In genomic region chr2:166030256-166030995, GRCm38 (mm10) we compare ENCODE assay signal across 8 mouse cellular contexts. TPM values are rescaled to one million over a fixed set of nuclear protein-coding genes. Genes with fewer than 3 reads are reported as not detected.
DNase-seq lines count a peak whose midpoint lies in the region; ATAC-seq and TF ChIP-seq lines count a peak whose summit lies in the region.

No protein-coding gene starts in this region.

- peak; percentile 38 for DNase-seq in 3134 (ENCODE audit: extremely low read depth, insufficient read length, low spot score)
- peak; percentile 27 for DNase-seq in thymus, postnatal 25 days
- no peak for DNase-seq in cerebellum, postnatal 14 days
- no peak for DNase-seq in layer of hippocampus, postnatal 10 days (ENCODE audit: low spot score in 2 of 2)

- no peak overlapping the region for H3K4me3 ChIP-seq in forebrain, embryonic 13.5 days
- H3K4me3 ChIP-seq in intestine, postnatal 0 days (ENCODE audit: low read depth, low read length) = peak overlapping the region; percentile 34
- H3K4me3 ChIP-seq in macrophage (ENCODE audit: inconsistent target) = peak overlapping the region; percentile 8; the same call in 1 of the 2 replicates

- TF ChIP-seq CTCF in intestine, postnatal 0 days (IDR thresholded peaks at IDR 0.05; ENCODE audit: low read depth) = no peak

- H3K27ac ChIP-seq in forebrain, embryonic 13.5 days = peak overlapping the region; percentile 16; the same call in 1 of the 2 replicates
- peak overlapping the region; percentile 83 for H3K27ac ChIP-seq in intestine, postnatal 0 days (ENCODE audit: low read depth, low read length)
- H3K27ac ChIP-seq in macrophage = peak overlapping the region; percentile 54

- H3K4me2 ChIP-seq in forebrain, embryonic 13.5 days = peak overlapping the region; percentile 38
- peak overlapping the region; percentile 72 for H3K4me2 ChIP-seq in intestine, postnatal 0 days (replicated peaks; ENCODE audit: low read depth)

- no peaks in the 10 kb centered on the region for H3K36me3 ChIP-seq in forebrain, embryonic 13.5 days (ENCODE audit: poor library complexity, severe bottlenecking)
- no peaks in the 10 kb centered on the region for H3K36me3 ChIP-seq in intestine, postnatal 0 days (ENCODE audit: control insufficient read depth, insufficient read depth)
- H3K36me3 ChIP-seq in macrophage (ENCODE audit: inconsistent target) = peaks cover 5% of the 10 kb centered on the region; the same call in 1 of the 2 replicates

- peaks cover 29% of the 10 kb centered on the region for H3K4me1 ChIP-seq in forebrain, embryonic 13.5 days
- peaks cover 7% of the 10 kb centered on the region; the same call in 1 of the 2 replicates for H3K4me1 ChIP-seq in intestine, postnatal 0 days (replicated peaks; ENCODE audit: control insufficient read depth, insufficient read depth, low read length)

- peak overlapping the region; percentile 1; the same call in 1 of the 2 replicates for H3K9ac ChIP-seq in forebrain, embryonic 13.5 days
- H3K9ac ChIP-seq in intestine, postnatal 0 days (ENCODE audit: low read depth, low read length) = 0 out of 2 replicates have a peak overlapping the region, but pooled peaks have one; percentile 22

- H3K79me2 ChIP-seq in macrophage (ENCODE audit: inconsistent target) = peaks cover 100% of the 10 kb centered on the region

- ATAC-seq in CD4-positive, CD25-positive, alpha-beta regulatory T cell, adult 4 months = peak; percentile 44
- no peak for ATAC-seq in forebrain, embryonic 13.5 days
- no peak for ATAC-seq in intestine, postnatal 0 days

- H3K27me3 ChIP-seq in forebrain, embryonic 13.5 days = no peaks in the 10 kb centered on the region
- no peaks in the 10 kb centered on the region for H3K27me3 ChIP-seq in intestine, postnatal 0 days (replicated peaks; ENCODE audit: control insufficient read depth, insufficient read depth, low read length)

- no peaks in the 10 kb centered on the region for H3K9me3 ChIP-seq in forebrain, embryonic 13.5 days (replicated peaks)
- H3K9me3 ChIP-seq in intestine, postnatal 0 days (ENCODE audit: control insufficient read depth) = no peaks in the 10 kb centered on the region

- WGBS in forebrain, embryonic 13.5 days = 20% methylated on average over 13 of the region's 13 CpGs
- WGBS in intestine, postnatal 0 days = 3% methylated on average over 13 of the region's 13 CpGs
- 3% methylated on average over 13 of the region's 13 CpGs for WGBS in macrophage (ENCODE audit: missing documents)

RNA-seq across cellular contexts. Expression of gene Ncoa3, which starts 38.0 kb away (rescaled TPM):
- 10 to 100 TPM; 78.6 to 87.5 TPM for polyA plus RNA-seq in CD4-positive, CD25-positive, alpha-beta regulatory T cell, adult 4 months (2017; shearing (Covaris generic))
- 9.1 and 9.7 TPM in 2 replicates for polyA plus RNA-seq in forebrain, embryonic 13.5 days (2015; fragmentation: Nextera tagmentation; extraction: Ambion mirVana)
- polyA plus RNA-seq in intestine, postnatal 0 days (2015; fragmentation: Nextera tagmentation; extraction: Ambion mirVana) = 4.7 and 5.7 TPM in 2 replicates
- 100 to 1,000 TPM in 23 of 26 experiments, 10 to 100 TPM in 3; 62.1 to 293 (median 204) TPM for total RNA-seq in macrophage (2018; cell fraction: chromatin; rRNA removed)
- 100 to 1,000 TPM in 3 of 26 experiments, 10 to 100 TPM in 23; 52.7 to 107 (median 91.0) TPM for total RNA-seq in macrophage (2018; cell fraction: cytosol; rRNA removed)
- 100 to 1,000 TPM in 21 of 26 experiments, 10 to 100 TPM in 5; 76.5 to 218 (median 154) TPM for total RNA-seq in macrophage (2018; cell fraction: nucleus; rRNA removed)
- polyA plus RNA-seq in macrophage (2018) = 48.3 to 71.1 TPM (median 65.0 TPM) in 3 replicates
- 10 to 100 TPM; 30.7 to 33.5 TPM for total RNA-seq in layer of hippocampus, postnatal 10 days (2021)

Comparison
In these comparisons a context has a peak if more than half of its experiments do, and no peak if none do; other contexts are left out.
1. DNase-seq: peak in 3134 (single experiment) and thymus, postnatal 25 days (single experiment); none in cerebellum, postnatal 14 days (0 of 2) and layer of hippocampus, postnatal 10 days (0 of 2).
2. H3K27ac ChIP-seq: peak in every context shown above with its lines; median percentile 83 in intestine, postnatal 0 days; 54 in macrophage; 16 in forebrain, embryonic 13.5 days.